Mouse (Mus musculus): ENCODE results near the gene Ly6g5c. TPM values are rescaled to one million over a fixed set of nuclear protein-coding genes. Genes with fewer than 3 reads are reported as not detected.

Gene Ly6g5c
- polyA plus RNA-seq, 1 experiment = not detected

Other genes starting within 250 kb of the Ly6g5c start
- gene Cfb, start 245.8 kb upstream of the Ly6g5c start, polyA plus RNA-seq (2012; rRNA removed) = 687 and 748 TPM in 2 replicates
- 4.8 and 6.3 TPM in 2 replicates for gene Zbtb12, start 228.8 kb upstream of the Ly6g5c start, polyA plus RNA-seq (2012; rRNA removed)
- 0.04 and 0.05 TPM in 2 replicates for gene Gm20547, start 226.2 kb upstream of the Ly6g5c start, polyA plus RNA-seq (2012; rRNA removed)
- gene C2, start 210.0 kb upstream of the Ly6g5c start, polyA plus RNA-seq (2012; rRNA removed) = 36.4 and 36.8 TPM in 2 replicates
- 30.4 and 37.6 TPM in 2 replicates for gene Ehmt2, start 209.8 kb upstream of the Ly6g5c start, polyA plus RNA-seq (2012; rRNA removed)
- 3.8 and 5.8 TPM in 2 replicates for gene Slc44a4, start 193.8 kb upstream of the Ly6g5c start, polyA plus RNA-seq (2012; rRNA removed)
- gene Neu1, start 177.0 kb upstream of the Ly6g5c start, polyA plus RNA-seq (2012; rRNA removed) = 21.1 and 21.2 TPM in 2 replicates
- gene Hspa1b, start 149.0 kb upstream of the Ly6g5c start, polyA plus RNA-seq (2012; rRNA removed) = 3.1 and 3.3 TPM in 2 replicates
- not detected in 2 replicates for gene Gm20481, start 138.4 kb upstream of the Ly6g5c start, polyA plus RNA-seq (2012; rRNA removed)
- gene Hspa1a, start 136.1 kb upstream of the Ly6g5c start, polyA plus RNA-seq (2012; rRNA removed) = 1.9 and 2.5 TPM in 2 replicates
- 0.06 and 0.07 TPM in 2 replicates for gene Hspa1l, start 135.6 kb upstream of the Ly6g5c start, polyA plus RNA-seq (2012; rRNA removed)
- gene Lsm2, start 126.4 kb upstream of the Ly6g5c start, polyA plus RNA-seq (2012; rRNA removed) = 64.3 and 69.6 TPM in 2 replicates
- 42.1 and 47.2 TPM in 2 replicates for gene Vars, start 107.3 kb upstream of the Ly6g5c start, polyA plus RNA-seq (2012; rRNA removed)
- 0.17 and 0.23 TPM in 2 replicates for gene Vwa7, start 91.7 kb upstream of the Ly6g5c start, polyA plus RNA-seq (2012; rRNA removed)
- 4.3 and 5.0 TPM in 2 replicates for gene Sapcd1, start 80.3 kb upstream of the Ly6g5c start, polyA plus RNA-seq (2012; rRNA removed)
- 7.7 and 8.5 TPM in 2 replicates for gene Msh5, start 61.5 kb upstream of the Ly6g5c start, polyA plus RNA-seq (2012; rRNA removed)
- gene Clic1, start 58.3 kb upstream of the Ly6g5c start, polyA plus RNA-seq (2012; rRNA removed) = 88.4 and 92.7 TPM in 2 replicates
- gene Ddah2, start 49.2 kb upstream of the Ly6g5c start, polyA plus RNA-seq (2012; rRNA removed) = 13.9 and 14.9 TPM in 2 replicates
- 0.06 TPM in 1 of 2 replicates, not detected in the other for gene Ly6g6c, start 42.9 kb upstream of the Ly6g5c start, polyA plus RNA-seq (2012; rRNA removed)
- gene Mpig6b, start 42.1 kb upstream of the Ly6g5c start, polyA plus RNA-seq (2012; rRNA removed) = 1.5 and 1.9 TPM in 2 replicates
- gene Ly6g6e, start 31.4 kb upstream of the Ly6g5c start, polyA plus RNA-seq (2012; rRNA removed) = 0.28 and 0.30 TPM in 2 replicates
- 0.71 and 0.79 TPM in 2 replicates for gene Ly6g6d, start 30.2 kb upstream of the Ly6g5c start, polyA plus RNA-seq (2012; rRNA removed)
- 4.7 and 4.8 TPM in 2 replicates for gene Ly6g6f, start 22.7 kb upstream of the Ly6g5c start, polyA plus RNA-seq (2012; rRNA removed)
- 32.1 and 32.4 TPM in 2 replicates for gene Abhd16a, start 19.0 kb upstream of the Ly6g5c start, polyA plus RNA-seq (2012; rRNA removed)
- gene Ly6g5b, start 7.1 kb downstream of the Ly6g5c start, polyA plus RNA-seq (2012; rRNA removed) = 0.46 and 0.64 TPM in 2 replicates
- gene Gpank1, start 13.2 kb downstream of the Ly6g5c start, polyA plus RNA-seq (2012; rRNA removed) = 8.0 and 8.7 TPM in 2 replicates
- gene Csnk2b, start 13.8 kb downstream of the Ly6g5c start, polyA plus RNA-seq (2012; rRNA removed) = 84.1 and 85.2 TPM in 2 replicates
- gene D17H6S53E, start 18.1 kb downstream of the Ly6g5c start, polyA plus RNA-seq (2012; rRNA removed) = 1.8 and 2.0 TPM in 2 replicates
- gene Apom, start 23.8 kb downstream of the Ly6g5c start, polyA plus RNA-seq (2012; rRNA removed) = 464 and 524 TPM in 2 replicates
- gene Bag6, start 26.9 kb downstream of the Ly6g5c start, polyA plus RNA-seq (2012; rRNA removed) = 37.8 and 48.6 TPM in 2 replicates
- 42.6 and 57.5 TPM in 2 replicates for gene Prrc2a, start 56.6 kb downstream of the Ly6g5c start, polyA plus RNA-seq (2012; rRNA removed)
- 10.5 and 12.9 TPM in 2 replicates for gene Aif1, start 67.8 kb downstream of the Ly6g5c start, polyA plus RNA-seq (2012; rRNA removed)
- 69.9 and 71.0 TPM in 2 replicates for gene Lst1, start 80.2 kb downstream of the Ly6g5c start, polyA plus RNA-seq (2012; rRNA removed)
- gene Ltb, start 86.2 kb downstream of the Ly6g5c start, polyA plus RNA-seq (2012; rRNA removed) = 5.2 and 5.9 TPM in 2 replicates
- 1.4 TPM in 2 replicates for gene Tnf, start 93.7 kb downstream of the Ly6g5c start, polyA plus RNA-seq (2012; rRNA removed)
- gene Lta, start 97.1 kb downstream of the Ly6g5c start, polyA plus RNA-seq (2012; rRNA removed) = 0.06 TPM in 1 of 2 replicates, not detected in the other
- 0.08 and 0.26 TPM in 2 replicates for gene Gm16181, start 112.6 kb downstream of the Ly6g5c start, polyA plus RNA-seq (2012; rRNA removed)
- 2.0 and 2.3 TPM in 2 replicates for gene Atp6v1g2, start 125.4 kb downstream of the Ly6g5c start, polyA plus RNA-seq (2012; rRNA removed)
- gene Nfkbil1, start 127.5 kb downstream of the Ly6g5c start, polyA plus RNA-seq (2012; rRNA removed) = 5.1 and 5.4 TPM in 2 replicates
- 170 and 199 TPM in 2 replicates for gene Ddx39b, start 133.5 kb downstream of the Ly6g5c start, polyA plus RNA-seq (2012; rRNA removed)
- 108 and 132 TPM in 2 replicates for gene H2-D1, start 154.5 kb downstream of the Ly6g5c start, polyA plus RNA-seq (2012; rRNA removed)
- 0.06 TPM in 2 replicates for gene H2-Q1, start 212.1 kb downstream of the Ly6g5c start, polyA plus RNA-seq (2012; rRNA removed)
- 2.3 and 3.8 TPM in 2 replicates for gene H2-Q2, start 234.0 kb downstream of the Ly6g5c start, polyA plus RNA-seq (2012; rRNA removed)